Mouse (Mus musculus): ENCODE results near the gene Gm20388. TPM values are rescaled to one million over a fixed set of nuclear protein-coding genes. Genes with fewer than 3 reads are reported as not detected.
A peak's percentile ranks its signal among the peaks of the same experiment; 100 is the strongest.

Gene Gm20388
- polyA plus RNA-seq, 1 experiment from 2014 or later: not detected

GRCm38 (mm10) chr8:122126659-122127058, 2216.0 kb downstream of the Gm20388 start:
- WGBS: 65% methylated on average over 8 of the region's 8 CpGs

DNA sequence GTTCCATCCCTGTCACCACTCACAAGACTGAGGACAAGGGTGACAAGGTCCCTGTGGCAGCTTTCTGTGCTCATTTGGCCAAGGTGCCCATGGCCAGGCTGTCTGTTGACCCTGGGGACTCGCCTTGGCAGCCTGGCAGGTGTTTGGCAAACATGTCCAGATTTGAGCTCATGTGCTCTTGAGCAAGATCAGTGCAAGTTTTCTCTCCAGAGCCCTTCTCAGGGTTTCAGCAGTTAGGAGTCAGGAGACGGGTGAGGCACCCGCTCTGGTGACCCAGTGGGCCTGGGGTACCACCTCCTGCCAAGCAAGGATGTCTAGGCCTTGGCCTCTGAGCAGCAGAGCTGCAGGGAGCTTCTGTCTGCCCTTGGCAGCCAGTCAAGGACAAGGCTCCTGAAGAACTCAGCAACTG, 2223.5 kb downstream of the Gm20388 start:
- no peak for ATAC-seq (ENCODE audit: insufficient number of reproducible peaks, insufficient read depth, low FRiP score, low TSS enrichment, low read depth)
- H3K4me1 ChIP-seq: 0 out of 2 replicates have a peak, but pooled peaks cover 9% of the 10 kb centered on the region
- no peaks in the 10 kb centered on the region for H3K36me3 ChIP-seq
- H3K4me2 ChIP-seq: no peak overlapping the region
- no peaks in the 10 kb centered on the region for H3K27me3 ChIP-seq
- no peak overlapping the region for H3K9ac ChIP-seq
- 77% methylated on average over 3 of the region's 3 CpGs for WGBS
- no peak overlapping the region for H3K4me3 ChIP-seq
- H3K9me3 ChIP-seq: no peaks in the 10 kb centered on the region
- H3K27ac ChIP-seq: no peak overlapping the region

More at GRCm38 (mm10) chr8:122126659-122127058, 2216.0 kb downstream of the Gm20388 start:
- Histone ChIP-seq H3K9ac (0 out of 2 replicates have a peak overlapping the region, but pooled peaks have one; percentile 2), H3K27ac (no peak overlapping the region), H3K36me3 (no peaks in the 10 kb centered on the region), H3K9me3 (no peaks in the 10 kb centered on the region), H3K27me3 (no peaks in the 10 kb centered on the region), H3K4me1 (peaks cover 23% of the 10 kb centered on the region; the same call in 1 of the 2 replicates), H3K4me2 (no peak overlapping the region), H3K4me3 (no peak overlapping the region)
- ATAC-seq (ENCODE audit: insufficient number of reproducible peaks, insufficient read depth, low FRiP score, low TSS enrichment, low read depth): no peak

DNA sequence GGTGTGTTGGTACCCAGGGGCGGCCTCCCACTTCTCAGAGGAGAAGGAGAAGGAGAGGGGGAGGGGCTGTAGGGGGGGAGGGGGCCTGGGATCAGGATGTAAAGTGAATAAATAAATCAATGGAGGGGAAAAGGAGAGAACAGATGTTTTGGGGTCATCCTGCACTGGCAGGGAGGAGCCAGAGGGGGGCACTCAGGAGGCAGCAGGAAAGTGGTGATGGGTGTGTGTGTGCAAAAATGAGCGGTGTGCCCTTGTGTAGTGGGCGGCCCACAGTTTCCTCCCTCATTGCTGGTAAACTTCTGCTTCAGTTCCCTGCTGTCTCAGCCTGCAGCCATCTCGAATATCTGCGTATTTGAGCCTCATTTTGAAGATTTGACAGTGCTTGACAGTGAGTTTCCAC, 2224.9 kb downstream of the Gm20388 start:
- H3K9ac ChIP-seq: no peak overlapping the region
- 54% methylated on average over 5 of the region's 5 CpGs for WGBS
- no peak overlapping the region for H3K4me3 ChIP-seq
- H3K27ac ChIP-seq: no peak overlapping the region
- no peaks in the 10 kb centered on the region for H3K27me3 ChIP-seq
- no peak overlapping the region for H3K4me2 ChIP-seq
- H3K9me3 ChIP-seq: no peaks in the 10 kb centered on the region
- ATAC-seq (ENCODE audit: insufficient number of reproducible peaks, insufficient read depth, low FRiP score, low TSS enrichment, low read depth): no peak
- H3K4me1 ChIP-seq: 0 out of 2 replicates have a peak, but pooled peaks cover 3% of the 10 kb centered on the region
- no peaks in the 10 kb centered on the region for H3K36me3 ChIP-seq

DNA sequence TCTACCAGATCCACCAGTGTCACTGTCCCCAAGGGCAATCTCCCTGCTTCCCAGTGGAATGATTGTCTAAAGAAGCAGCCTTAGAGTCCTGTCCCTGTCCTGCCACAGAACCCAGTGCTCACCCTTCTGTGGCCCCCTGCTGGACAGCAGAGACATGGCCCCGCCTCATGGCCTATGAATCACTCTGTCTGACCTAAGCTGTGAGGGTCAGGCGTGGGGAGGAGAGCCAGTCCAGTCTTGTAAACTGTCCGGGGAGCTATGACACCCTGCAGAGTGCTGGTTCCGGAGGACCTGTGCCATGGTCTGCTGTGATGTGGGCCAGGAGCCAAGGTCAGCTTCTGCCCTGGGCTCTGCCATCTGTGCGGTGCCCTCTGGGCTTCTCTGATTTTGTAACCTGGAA, 2229.1 kb downstream of the Gm20388 start:
- Histone ChIP-seq H3K36me3 (no peaks in the 10 kb centered on the region), H3K27ac (no peak overlapping the region), H3K9ac (no peak overlapping the region), H3K4me3 (no peak overlapping the region), H3K4me2 (no peak overlapping the region), H3K9me3 (no peaks in the 10 kb centered on the region), H3K4me1 (no peaks in the 10 kb centered on the region), H3K27me3 (no peaks in the 10 kb centered on the region)
- ATAC-seq (ENCODE audit: insufficient number of reproducible peaks, insufficient read depth, low FRiP score, low TSS enrichment, low read depth): no peak
- 45% methylated on average over 5 of the region's 5 CpGs for WGBS

- no peak overlapping the region for H3K4me3 ChIP-seq
- WGBS: 86% methylated on average over 4 of the region's 4 CpGs
Measured at GRCm38 (mm10) chr8:122140411-122140810, 2229.8 kb downstream of the Gm20388 start.

GRCm38 (mm10) chr8:122142428-122142827, 2231.8 kb downstream of the Gm20388 start:
- WGBS: 94% methylated on average over 4 of the region's 4 CpGs
- no peak for ATAC-seq (ENCODE audit: insufficient number of reproducible peaks, insufficient read depth, low FRiP score, low TSS enrichment, low read depth)

More at GRCm38 (mm10) chr8:122140411-122140810, 2229.8 kb downstream of the Gm20388 start:
- no peak overlapping the region for H3K9ac ChIP-seq
- H3K27me3 ChIP-seq: no peaks in the 10 kb centered on the region
- H3K9me3 ChIP-seq: no peaks in the 10 kb centered on the region
- no peak overlapping the region for H3K27ac ChIP-seq
- no peaks in the 10 kb centered on the region for H3K4me1 ChIP-seq
- ATAC-seq (ENCODE audit: insufficient number of reproducible peaks, insufficient read depth, low FRiP score, low TSS enrichment, low read depth): no peak
- no peaks in the 10 kb centered on the region for H3K36me3 ChIP-seq
- H3K4me2 ChIP-seq: no peak overlapping the region

DNA sequence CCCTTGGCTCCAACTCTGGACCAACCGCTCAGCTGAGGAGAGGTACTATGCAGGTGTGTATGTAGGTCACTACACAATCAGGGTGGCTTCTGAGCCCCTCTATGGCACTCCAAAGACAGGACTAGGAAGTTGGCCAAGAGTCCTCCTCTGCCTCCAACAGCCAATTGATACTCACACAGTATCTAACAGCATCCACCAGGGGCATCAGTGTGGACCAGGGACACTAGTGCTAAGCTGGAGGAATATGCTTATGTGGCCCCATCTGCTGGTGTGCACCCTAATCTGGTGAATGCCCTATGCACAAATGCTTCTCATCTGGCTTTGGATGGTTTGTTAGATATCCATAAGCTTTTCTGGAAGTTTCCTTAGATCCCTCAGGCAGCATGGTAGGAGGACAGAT, 2232.6 kb downstream of the Gm20388 start:
- no peak for ATAC-seq (ENCODE audit: insufficient number of reproducible peaks, insufficient read depth, low FRiP score, low TSS enrichment, low read depth)
- no peak overlapping the region for H3K4me2 ChIP-seq
- 98% methylated on average over 1 of the region's 1 CpGs for WGBS
- no peak overlapping the region for H3K27ac ChIP-seq
- no peak overlapping the region for H3K4me3 ChIP-seq
- H3K36me3 ChIP-seq: no peaks in the 10 kb centered on the region
- 0 out of 2 replicates have a peak, but pooled peaks cover 5% of the 10 kb centered on the region for H3K4me1 ChIP-seq
- H3K27me3 ChIP-seq: no peaks in the 10 kb centered on the region
- H3K9me3 ChIP-seq: no peaks in the 10 kb centered on the region
- no peak overlapping the region for H3K9ac ChIP-seq

More at GRCm38 (mm10) chr8:122142428-122142827, 2231.8 kb downstream of the Gm20388 start:
- Histone ChIP-seq H3K27me3 (no peaks in the 10 kb centered on the region), H3K4me1 (0 out of 2 replicates have a peak, but pooled peaks cover 5% of the 10 kb centered on the region), H3K36me3 (no peaks in the 10 kb centered on the region), H3K9ac (no peak overlapping the region), H3K4me3 (no peak overlapping the region), H3K4me2 (no peak overlapping the region), H3K27ac (no peak overlapping the region), H3K9me3 (no peaks in the 10 kb centered on the region)

DNA sequence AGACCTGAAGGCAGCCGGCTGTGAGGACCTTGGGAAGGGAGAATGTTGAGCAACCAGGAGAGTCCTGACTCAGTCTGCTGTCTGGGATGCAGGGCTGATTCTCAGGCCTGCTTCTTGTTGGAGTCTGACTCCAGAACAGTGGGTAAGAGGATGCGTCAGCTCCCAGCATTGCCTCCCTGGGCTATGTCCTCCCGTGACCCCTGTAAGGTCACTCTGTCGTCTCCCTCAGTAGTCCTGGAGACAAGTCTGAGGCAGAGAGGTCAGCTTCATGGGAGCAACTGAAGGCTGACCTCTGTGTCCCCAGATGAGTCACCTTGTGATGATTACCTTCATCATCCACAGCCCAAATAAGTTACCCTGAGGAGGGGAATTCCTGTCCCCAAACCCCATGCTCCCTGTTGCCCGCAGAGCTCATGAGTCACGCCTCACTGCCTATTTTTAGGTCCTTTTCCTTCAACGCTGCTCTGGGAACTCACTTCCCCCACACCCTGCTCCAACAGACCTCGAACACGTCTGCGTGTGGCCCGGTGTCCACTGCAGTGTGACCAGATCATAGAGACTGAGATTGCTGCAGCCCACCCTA, 2234.2 kb downstream of the Gm20388 start:
- ATAC-seq (ENCODE audit: insufficient number of reproducible peaks, insufficient read depth, low FRiP score, low TSS enrichment, low read depth): no peak
- H3K9me3 ChIP-seq: no peaks in the 10 kb centered on the region
- no peak overlapping the region for H3K4me2 ChIP-seq
- no peak overlapping the region for H3K4me3 ChIP-seq
- no peaks in the 10 kb centered on the region for H3K36me3 ChIP-seq
- H3K4me1 ChIP-seq: peaks cover 14% of the 10 kb centered on the region
- no peaks in the 10 kb centered on the region for H3K27me3 ChIP-seq
- WGBS: 59% methylated on average over 11 of the region's 11 CpGs
- H3K9ac ChIP-seq: no peak overlapping the region
- no peak overlapping the region for H3K27ac ChIP-seq

DNA sequence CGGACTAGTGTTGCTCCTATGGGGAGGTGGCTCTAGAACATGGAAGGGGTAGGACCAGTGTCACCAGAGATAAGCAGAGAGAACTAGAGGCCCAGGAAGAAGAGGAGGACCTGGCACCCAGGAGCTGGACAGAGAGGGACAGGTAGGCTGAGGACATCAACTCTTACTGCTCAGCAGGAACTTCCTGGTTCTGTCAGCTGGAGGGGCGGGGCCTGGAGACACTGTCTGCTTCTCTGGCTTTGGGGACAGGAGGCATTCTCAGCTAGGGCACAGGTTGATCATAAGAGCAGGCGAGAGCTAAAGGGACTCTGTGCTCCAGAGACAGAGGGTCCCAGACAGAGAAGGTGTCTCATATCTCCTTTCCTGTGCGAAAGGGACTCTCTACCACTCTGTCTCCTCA, 2238.4 kb downstream of the Gm20388 start:
- no peaks in the 10 kb centered on the region for H3K36me3 ChIP-seq
- H3K4me1 ChIP-seq: peaks cover 17% of the 10 kb centered on the region
- no peak overlapping the region for H3K4me2 ChIP-seq
- H3K4me3 ChIP-seq: no peak overlapping the region
- 88% methylated on average over 4 of the region's 4 CpGs for WGBS
- no peaks in the 10 kb centered on the region for H3K9me3 ChIP-seq
- H3K9ac ChIP-seq: no peak overlapping the region
- no peak overlapping the region for H3K27ac ChIP-seq
- no peaks in the 10 kb centered on the region for H3K27me3 ChIP-seq
- no peak for ATAC-seq (ENCODE audit: insufficient number of reproducible peaks, insufficient read depth, low FRiP score, low TSS enrichment, low read depth)

GRCm38 (mm10) chr8:122149606-122150005, 2239.0 kb downstream of the Gm20388 start:
- Histone ChIP-seq H3K27me3 (no peaks in the 10 kb centered on the region), H3K27ac (peak overlapping the region; percentile 23; the same call in 1 of the 2 replicates), H3K9ac (no peak overlapping the region), H3K36me3 (no peaks in the 10 kb centered on the region), H3K9me3 (no peaks in the 10 kb centered on the region), H3K4me1 (peaks cover 17% of the 10 kb centered on the region), H3K4me2 (no peak overlapping the region), H3K4me3 (no peak overlapping the region)
- WGBS: 83% methylated on average over 8 of the region's 8 CpGs
- ATAC-seq (ENCODE audit: insufficient number of reproducible peaks, insufficient read depth, low FRiP score, low TSS enrichment, low read depth): no peak

GRCm38 (mm10) chr8:122151541-122151940, 2240.9 kb downstream of the Gm20388 start:
- 0 out of 2 replicates have a peak overlapping the region, but pooled peaks have one; percentile 6 for H3K9ac ChIP-seq
- no peaks in the 10 kb centered on the region for H3K36me3 ChIP-seq
- H3K4me1 ChIP-seq: peaks cover 33% of the 10 kb centered on the region
- H3K4me3 ChIP-seq: no peak overlapping the region
- no peak for ATAC-seq (ENCODE audit: insufficient number of reproducible peaks, insufficient read depth, low FRiP score, low TSS enrichment, low read depth)
- no peaks in the 10 kb centered on the region for H3K9me3 ChIP-seq
- H3K27ac ChIP-seq: no peak overlapping the region
- 79% methylated on average over 3 of the region's 3 CpGs for WGBS
- H3K4me2 ChIP-seq: no peak overlapping the region
- no peaks in the 10 kb centered on the region for H3K27me3 ChIP-seq

DNA sequence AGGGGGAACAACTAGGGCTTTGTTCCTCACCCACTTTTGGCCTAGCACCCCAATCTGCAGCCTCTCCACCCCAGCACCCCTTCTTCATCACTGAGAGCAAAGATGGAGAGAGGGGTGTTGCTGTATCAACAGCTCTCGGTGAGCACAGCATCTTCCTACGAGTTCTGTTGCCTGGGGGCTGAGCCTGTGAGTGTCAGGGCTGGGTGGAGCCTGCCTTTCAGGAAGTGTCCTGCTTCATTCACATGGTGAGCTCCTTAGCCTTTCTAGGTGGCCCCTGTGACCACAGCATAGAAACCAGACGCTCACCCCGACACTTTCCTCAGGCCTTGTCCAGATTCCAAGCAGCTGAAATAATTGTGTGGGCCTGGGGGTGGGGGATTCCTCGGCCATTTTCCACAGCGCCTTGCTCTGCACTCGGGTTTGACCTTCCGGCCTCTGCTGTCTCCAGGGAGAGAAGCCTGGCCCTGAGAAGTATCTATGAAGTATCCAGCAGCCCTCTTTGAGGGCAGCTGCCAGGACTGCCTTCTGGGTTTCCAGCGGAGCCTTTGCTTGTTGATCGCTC, 2244.5 kb downstream of the Gm20388 start:
- H3K36me3 ChIP-seq: no peaks in the 10 kb centered on the region
- 0 out of 2 replicates have a peak overlapping the region, but pooled peaks have one; percentile 36 for H3K9ac ChIP-seq
- no peaks in the 10 kb centered on the region for H3K27me3 ChIP-seq
- no peak overlapping the region for H3K27ac ChIP-seq
- H3K4me1 ChIP-seq: peaks cover 23% of the 10 kb centered on the region
- H3K9me3 ChIP-seq: no peaks in the 10 kb centered on the region
- no peak for ATAC-seq (ENCODE audit: insufficient number of reproducible peaks, insufficient read depth, low FRiP score, low TSS enrichment, low read depth)
- 27% methylated on average over 10 of the region's 10 CpGs for WGBS
- H3K4me3 ChIP-seq: no peak overlapping the region
- H3K4me2 ChIP-seq: no peak overlapping the region
